Mouse (Mus musculus) lung, postnatal 0 days (tissue): Measurements from ENCODE around the gene Sgms1.
"Not testable (repeated sequence)": the region's sequence is repeated elsewhere in the genome, so short reads cannot be mapped to it uniquely, and the experiment has no call there.

Source experiments
- CTCF ChIP-seq: IDR thresholded peaks from 2 replicates; pipeline ENCODE4 v1.5.1; 2016; ENCODE audit warnings: antibody characterized with exemption, mild to moderate bottlenecking
- EP300 ChIP-seq: IDR thresholded peaks from 2 replicates; pipeline ENCODE4 v1.6.1; 2016; ENCODE audit warnings: antibody characterized with exemption, mild to moderate bottlenecking, control low read depth

GRCm38 (mm10) chr19:32358011-32358410 lies 31.5 kb downstream of the Sgms1 start:
- TF ChIP-seq CTCF, EP300: not testable (repeated sequence)
